Mouse (Mus musculus) splenic B cell, adult 2 months (primary cell): ENCODE measurements around the gene Grik1.

ENCODE experiments used
- DNase-seq: peaks from one replicate; pipeline ENCODE4 v3.0.0-alpha.2; 2011; ENCODE audit warnings: low read depth, low spot score
- H3K27me3 ChIP-seq: 2 replicates; pipeline ENCODE4 v1.6.1; 2012; ENCODE audit warnings: mild to moderate bottlenecking, low read length, moderate library complexity, mixed read lengths; ENCODE audit not compliant: control insufficient read depth, poor library complexity, insufficient read depth, severe bottlenecking
- H3K36me3 ChIP-seq: 2 replicates; pipeline ENCODE4 v1.6.1; 2012; ENCODE audit warnings: mild to moderate bottlenecking, low read length, moderate library complexity, mixed read lengths; ENCODE audit not compliant: control insufficient read depth, poor library complexity, insufficient read depth, severe bottlenecking

Grik1 gene

DNA sequence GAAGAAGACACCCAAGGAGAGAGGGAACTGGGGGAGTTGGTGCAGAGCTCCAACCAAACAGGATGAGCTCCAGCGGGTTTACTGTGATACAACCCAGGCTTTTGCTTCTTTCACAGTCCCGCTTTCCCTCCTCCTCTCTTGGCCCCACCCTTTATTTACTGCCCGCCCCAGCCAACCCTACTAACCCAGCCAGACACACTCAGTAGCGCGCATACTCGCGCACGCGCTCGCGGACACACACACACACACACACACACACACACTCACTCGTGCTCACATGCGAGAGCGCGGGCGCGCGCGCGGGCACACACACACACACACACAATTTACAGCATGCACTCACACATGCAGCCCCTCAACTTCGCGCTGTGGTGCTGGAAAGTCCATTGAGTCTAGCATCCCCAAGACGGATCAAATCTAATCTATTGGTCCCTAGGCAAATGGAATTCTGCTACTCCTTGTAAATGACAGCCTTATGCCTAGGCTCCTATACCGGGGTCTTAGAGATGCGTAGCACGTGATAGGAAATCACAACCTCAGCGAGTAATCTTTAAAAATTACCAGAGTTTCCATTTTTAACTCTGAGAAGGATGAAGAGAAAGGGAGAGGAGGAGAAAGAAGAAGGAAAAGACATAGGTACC, at the start of gene Grik1:
Grik1 (minus strand) TSS at position 134 of the 641 bp plus-strand sequence.
- H3K27me3 ChIP-seq, result no peaks in the 10 kb centered on the region
- no peak for DNase-seq
- no peaks in the 10 kb centered on the region for H3K36me3 ChIP-seq

DNA sequence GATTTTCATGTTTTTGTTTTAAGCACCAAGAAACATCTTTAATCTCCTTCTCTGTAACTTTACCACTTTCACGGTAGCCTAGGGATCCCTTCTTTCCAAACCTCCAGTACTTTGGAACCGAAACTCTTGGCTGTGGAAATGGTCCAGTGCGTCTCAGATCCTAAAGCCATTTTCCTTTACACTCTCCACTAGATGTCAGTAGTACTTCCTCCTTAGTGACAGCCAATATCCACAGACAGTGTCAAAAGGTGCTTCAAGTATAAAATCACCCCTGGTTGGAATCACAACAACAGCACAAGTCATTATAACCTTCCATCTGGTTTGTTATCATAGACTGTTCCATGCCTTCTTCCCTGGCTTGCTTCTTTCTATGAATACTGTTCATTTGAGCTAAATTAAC, 4.1 kb upstream of the Grik1 start:
- no peaks in the 10 kb centered on the region for H3K36me3 ChIP-seq
- no peak for DNase-seq
- no peaks in the 10 kb centered on the region for H3K27me3 ChIP-seq

DNA sequence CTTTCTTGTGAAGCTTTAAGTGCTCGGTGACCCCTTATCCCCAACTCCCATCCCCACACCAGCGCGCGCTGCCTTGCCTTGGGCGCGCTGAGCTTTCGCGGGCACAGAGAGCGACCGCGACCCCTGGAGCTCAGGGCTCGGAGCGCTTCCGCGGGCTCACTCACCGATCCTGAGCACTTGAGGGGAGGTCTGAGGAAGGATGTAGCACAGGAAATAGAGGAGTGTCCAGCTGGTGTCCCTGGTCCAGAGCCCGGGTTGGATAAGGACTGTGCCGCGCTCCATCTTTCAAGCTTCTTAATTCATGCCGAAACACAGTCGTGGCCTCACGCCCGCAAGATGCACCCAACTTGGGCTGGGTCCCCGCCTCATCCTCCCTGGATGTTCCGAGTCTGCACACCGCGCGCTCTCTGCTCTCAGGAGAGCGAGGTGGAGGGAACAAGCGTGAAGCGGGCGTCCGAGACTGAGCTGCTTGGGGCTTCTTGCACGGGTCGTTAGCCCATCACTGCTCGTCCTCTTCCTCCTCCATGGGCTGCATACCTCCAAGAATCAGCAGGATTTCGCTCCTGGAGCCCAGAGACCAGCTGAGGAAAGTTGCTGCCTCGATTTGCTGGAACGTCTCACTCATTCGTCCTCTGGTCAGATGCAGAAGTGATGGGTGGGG, 514 bp downstream of the Grik1 start:
- DNase-seq, result no peak
- no peaks in the 10 kb centered on the region for H3K27me3 ChIP-seq
- H3K36me3 ChIP-seq, result no peaks in the 10 kb centered on the region

DNA sequence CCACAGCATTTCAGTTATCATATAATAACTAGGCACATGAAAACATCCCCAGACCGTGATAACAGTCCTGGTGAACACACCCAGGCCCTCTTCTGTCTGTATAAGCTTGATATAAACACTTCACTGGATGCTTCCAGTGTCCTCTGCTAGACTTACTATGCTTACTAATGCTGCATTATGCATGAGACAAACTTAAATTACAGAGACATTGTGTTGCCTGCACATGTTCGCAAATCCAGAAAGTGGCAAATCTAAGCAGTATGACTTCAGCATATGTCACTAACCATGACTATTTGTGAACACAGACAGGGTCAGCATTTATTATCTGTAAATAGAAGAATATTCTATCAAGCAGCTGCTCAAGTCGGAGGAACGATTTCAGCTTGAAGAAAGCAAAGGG, 31.7 kb downstream of the Grik1 start:
- no peaks in the 10 kb centered on the region for H3K27me3 ChIP-seq
- H3K36me3 ChIP-seq, result no peaks in the 10 kb centered on the region
- no peak for DNase-seq

DNA sequence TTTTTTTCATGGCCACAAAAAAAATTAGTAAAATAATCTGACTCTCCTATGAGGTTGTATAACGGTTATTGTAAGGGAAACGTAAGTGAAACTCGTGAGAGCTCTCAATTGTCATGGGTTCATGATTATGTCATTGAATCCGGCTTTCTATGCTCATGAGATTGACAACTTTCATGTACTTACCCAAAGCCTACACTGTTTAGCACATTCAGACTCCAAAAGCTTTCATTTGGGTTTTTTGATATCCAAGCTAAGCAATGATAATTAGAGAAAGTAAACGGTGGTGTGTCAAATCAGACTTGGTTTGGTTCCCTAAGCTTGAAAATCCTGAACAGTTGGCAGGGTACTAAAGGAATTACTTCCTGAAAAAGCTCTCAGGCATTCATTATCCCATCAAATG, 33.0 kb downstream of the Grik1 start:
- no peak for DNase-seq
- no peaks in the 10 kb centered on the region for H3K36me3 ChIP-seq
- H3K27me3 ChIP-seq, result no peaks in the 10 kb centered on the region

DNA sequence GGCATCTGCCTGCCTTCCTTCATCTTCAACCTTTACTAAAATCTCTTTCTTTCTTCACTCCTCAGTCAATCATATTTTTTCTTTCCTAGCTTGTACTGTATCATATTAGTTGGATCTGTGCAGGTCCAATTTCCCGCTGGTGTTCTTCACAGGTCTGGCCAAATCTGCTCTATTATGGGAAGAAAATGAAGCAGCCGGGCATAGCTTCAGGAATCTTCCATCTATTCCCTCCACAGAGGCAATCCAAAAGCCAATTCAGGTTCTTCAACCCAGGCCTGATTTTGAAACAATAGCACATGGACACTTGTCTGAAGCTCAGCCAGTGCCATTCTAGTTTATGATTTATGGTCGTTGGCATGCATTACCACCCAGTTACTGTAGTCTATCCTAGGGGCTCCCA, 34.0 kb downstream of the Grik1 start:
- no peak for DNase-seq
- H3K27me3 ChIP-seq, result no peaks in the 10 kb centered on the region
- no peaks in the 10 kb centered on the region for H3K36me3 ChIP-seq

DNA sequence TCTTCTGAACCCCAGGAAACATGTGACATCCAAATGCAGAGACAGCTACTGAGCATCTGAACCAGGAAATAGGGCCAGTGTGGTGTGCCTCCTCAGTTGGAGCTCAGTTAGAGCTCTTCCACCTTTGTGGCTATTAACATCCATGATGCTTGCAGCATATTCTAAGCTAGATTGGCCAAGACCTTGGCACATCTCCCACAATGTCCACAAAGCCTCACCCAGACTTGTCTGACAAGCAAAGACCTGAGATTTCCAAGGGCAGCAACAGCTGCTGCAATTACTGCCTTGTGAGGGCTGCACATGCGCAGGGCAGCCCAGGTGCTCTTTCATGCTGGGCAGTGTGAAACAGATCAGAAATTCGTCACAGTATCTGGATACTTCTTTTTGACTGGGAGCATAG, 37.4 kb downstream of the Grik1 start:
- Histone ChIP-seq H3K27me3 (no peaks in the 10 kb centered on the region), H3K36me3 (no peaks in the 10 kb centered on the region)
- no peak for DNase-seq

DNA sequence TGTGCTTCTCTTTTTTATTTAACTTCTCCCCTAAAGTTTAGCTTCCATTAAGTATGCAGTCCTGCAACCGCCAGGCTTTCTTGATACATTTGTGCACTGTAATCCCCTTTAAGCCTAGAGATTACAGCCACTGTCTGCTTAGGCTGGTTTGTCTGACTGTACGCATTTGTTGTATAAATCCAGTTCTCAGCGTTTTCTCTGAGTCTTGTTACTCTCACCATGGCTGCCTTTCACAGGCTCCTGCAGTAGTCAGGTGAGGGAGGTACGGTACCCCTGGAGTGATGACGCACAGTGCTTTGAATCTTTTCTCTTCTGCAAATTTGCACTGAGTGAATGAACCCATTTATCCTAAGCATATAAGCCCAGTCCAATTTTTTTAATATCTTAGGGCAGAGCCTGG, 39.0 kb downstream of the Grik1 start:
- Histone ChIP-seq H3K36me3 (no peaks in the 10 kb centered on the region), H3K27me3 (no peaks in the 10 kb centered on the region)

DNA sequence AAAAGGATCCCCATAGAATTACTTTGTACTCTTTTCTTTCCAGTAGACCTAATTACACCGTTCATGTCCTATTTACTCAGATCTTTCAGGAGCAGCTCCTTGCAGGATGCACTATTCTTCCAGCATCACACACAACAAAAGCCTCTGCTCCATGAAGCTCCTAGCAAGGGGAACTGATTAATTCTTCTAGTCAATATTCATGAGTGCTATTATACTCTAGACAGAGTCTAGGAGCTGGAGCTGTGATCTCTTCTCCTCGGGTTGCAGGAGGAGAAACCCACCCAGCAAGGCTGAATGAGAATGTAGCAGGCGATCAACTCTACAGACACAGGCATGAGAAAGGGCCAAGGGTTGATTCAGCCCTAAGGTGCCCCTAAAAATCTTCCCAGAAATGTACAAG, 40.2 kb downstream of the Grik1 start:
- Histone ChIP-seq H3K27me3 (no peaks in the 10 kb centered on the region), H3K36me3 (no peaks in the 10 kb centered on the region)
- DNase-seq, result no peak

More for the DNA sequence above, 39.0 kb downstream of the Grik1 start:
- DNase-seq, result no peak

DNA sequence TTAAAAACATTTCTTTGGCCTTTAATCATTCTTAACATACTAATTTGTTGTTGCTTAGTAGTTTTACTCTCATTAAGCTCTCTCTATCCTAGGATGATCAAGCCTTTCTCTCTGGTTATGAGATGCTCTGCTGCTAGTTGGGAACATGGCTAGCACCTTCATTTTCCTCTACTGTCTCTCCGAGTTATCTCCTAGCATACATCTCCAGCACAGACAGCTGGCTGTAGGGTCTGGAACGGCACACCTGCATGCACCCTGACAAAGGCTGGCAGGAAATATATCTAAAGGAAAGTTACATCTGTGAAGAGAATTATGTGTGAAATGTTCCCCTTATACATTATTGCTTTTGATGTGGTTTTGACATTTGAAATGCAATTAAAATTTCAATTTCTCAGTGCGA, 42.5 kb downstream of the Grik1 start:
- H3K27me3 ChIP-seq, result no peaks in the 10 kb centered on the region
- H3K36me3 ChIP-seq, result no peaks in the 10 kb centered on the region
- no peak for DNase-seq

DNA sequence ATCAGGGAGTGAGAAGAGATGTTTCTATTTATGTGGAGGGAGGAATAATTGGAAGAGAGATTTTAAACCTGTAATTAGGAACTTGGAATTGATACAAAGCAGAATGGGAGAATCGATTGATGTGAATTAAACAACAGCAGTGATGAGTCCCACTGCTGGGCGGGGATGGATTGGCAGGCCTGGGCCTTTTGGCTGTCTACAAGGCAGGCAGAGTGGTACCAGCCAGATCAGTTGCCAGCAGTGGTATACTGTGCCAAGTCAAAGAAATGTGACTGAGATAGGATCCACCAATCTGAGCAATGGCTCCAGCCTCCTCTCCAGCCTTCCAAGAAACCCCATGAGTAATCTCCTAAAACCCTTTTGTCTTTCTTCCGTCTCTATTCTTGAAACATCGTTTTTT, 45.4 kb downstream of the Grik1 start:
- DNase-seq, result no peak
- H3K36me3 ChIP-seq, result no peaks in the 10 kb centered on the region
- no peaks in the 10 kb centered on the region for H3K27me3 ChIP-seq

DNA sequence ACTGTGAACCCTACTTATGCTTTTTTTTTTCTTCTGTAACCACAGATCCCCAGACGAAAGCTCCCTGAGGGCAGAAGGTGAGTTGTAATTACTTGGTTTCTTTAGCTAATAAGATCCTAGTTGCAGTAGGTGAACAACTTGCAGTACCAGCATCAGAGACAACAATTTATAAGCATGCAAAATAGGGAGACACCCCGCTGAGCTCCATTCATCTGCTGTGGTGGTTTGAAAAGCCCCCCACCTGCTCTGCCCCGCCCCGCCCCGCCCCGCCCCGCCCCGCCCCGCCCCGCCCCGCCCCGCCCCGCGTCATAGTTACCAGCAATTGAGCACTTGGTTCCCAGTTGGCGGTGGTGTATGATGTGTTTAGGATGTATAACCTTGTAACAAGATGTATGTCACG, 64.4 kb downstream of the Grik1 start:
- Histone ChIP-seq H3K36me3 (no peaks in the 10 kb centered on the region), H3K27me3 (no peaks in the 10 kb centered on the region)
- no peak for DNase-seq

DNA sequence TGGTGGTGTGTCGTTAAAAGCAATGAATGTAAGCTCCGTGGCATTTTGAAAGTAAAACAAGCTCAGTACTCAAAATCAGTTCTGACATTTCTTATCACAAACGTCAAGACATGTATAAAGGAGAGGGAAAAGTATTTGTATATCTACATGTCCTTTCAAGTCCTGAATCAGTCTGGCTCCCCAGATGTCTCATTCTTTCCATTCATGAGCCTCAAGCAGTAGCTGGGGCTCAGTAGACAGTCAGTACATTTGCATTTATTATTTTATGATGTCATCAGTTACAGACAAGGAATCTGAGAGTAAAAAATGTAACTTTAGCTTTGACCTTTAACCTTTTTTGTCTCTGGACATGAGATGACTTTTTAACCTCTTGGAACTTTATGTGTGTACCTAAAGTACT, 68.1 kb downstream of the Grik1 start:
- H3K36me3 ChIP-seq, result no peaks in the 10 kb centered on the region
- DNase-seq, result no peak
- H3K27me3 ChIP-seq, result no peaks in the 10 kb centered on the region

DNA sequence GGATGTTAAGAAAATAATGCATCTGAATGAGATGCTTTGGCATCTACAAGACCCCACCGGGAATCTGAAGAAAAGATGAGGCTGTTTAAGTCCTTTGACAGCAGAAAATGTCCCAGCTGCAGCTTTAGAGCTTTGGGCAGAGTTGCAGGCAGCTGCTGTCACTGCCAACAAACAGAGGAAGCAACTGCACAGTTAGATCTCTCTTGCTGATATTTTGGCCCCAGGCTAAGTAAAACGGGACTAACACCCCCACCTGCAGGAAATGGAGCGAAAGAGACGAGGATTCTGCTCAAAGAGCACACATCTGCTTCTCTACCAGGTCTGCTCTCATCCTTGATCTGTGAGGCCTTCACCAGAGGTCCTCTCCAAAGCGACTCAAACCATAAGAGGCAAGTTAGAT, 77.5 kb downstream of the Grik1 start:
- Histone ChIP-seq H3K27me3 (no peaks in the 10 kb centered on the region), H3K36me3 (no peaks in the 10 kb centered on the region)
- no peak for DNase-seq

DNA sequence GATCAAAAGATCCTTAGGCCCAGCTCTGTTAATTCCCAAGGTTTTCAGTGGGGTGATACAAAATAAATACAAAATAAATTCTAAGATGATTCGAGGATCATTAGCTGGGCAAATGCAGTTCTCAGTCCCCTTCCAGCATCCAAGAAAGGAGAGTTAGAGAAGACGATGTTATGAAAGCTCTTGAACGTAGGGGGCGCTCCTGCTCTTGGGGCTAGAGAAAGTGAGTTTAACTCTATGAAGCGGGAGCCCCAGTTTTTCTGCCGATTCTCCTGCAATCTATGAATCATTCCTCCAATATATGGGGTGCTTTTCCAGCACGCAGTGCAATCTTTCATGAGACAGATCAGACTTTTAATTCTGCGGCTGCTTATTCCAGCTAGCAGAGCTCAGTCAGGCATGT, 78.2 kb downstream of the Grik1 start:
- Histone ChIP-seq H3K36me3 (no peaks in the 10 kb centered on the region), H3K27me3 (no peaks in the 10 kb centered on the region)
- DNase-seq, result no peak

DNA sequence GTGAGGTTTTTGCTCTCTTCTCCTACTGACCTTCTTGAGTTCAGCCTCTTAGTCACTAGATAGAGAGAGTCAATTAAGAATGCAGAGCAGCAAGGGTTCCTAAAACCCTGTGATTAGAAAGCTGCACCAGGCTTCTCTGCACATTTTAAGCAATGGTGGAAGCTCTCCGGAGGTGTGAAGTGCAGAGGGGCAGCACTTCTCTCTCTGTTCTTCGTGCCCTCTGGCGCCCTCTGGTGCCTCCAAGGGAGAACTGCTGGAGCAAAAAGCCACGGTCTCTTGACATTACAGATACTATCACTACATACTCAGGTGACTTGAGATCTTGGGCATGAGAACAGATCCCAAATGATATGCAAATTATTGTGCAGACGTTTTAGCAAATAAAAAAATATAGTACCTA, 85.7 kb downstream of the Grik1 start:
- Histone ChIP-seq H3K36me3 (no peaks in the 10 kb centered on the region), H3K27me3 (no peaks in the 10 kb centered on the region)
- DNase-seq, result peak; percentile 11
